Mouse (Mus musculus) embryonic facial prominence, embryonic 11.5 days (tissue): ENCODE measurements around the gene Fgfr2. TPM values are rescaled to one million over a fixed set of nuclear protein-coding genes. Genes with fewer than 3 reads are reported as not detected.

Experiments
- ATAC-seq: fragments of 200-750 bp; cut with Nextera tagmentation; replicated peaks from 2 replicates; pipeline ENCODE4 v1.8.0; 2017; ENCODE audit warnings: low read depth; ENCODE audit not compliant: insufficient number of reproducible peaks, low FRiP score, low TSS enrichment
- DNase-seq: peaks from one replicate; pipeline ENCODE4 v3.0.0-alpha.2; 2015; ENCODE audit warnings: low spot score
- H3K27ac ChIP-seq: fragments of 300-500 bp; sonication (generic); replicated peaks from 2 replicates; pipeline ENCODE4 v1.5.1; 2014; ENCODE audit warnings: mild to moderate bottlenecking, low read depth, low read length, control low read depth
- H3K27me3 ChIP-seq: fragments of 300-500 bp; sonication (generic); 2 replicates; pipeline ENCODE4 v1.6.1; 2014; ENCODE audit warnings: mild to moderate bottlenecking, low read length, moderate library complexity, mixed read lengths; ENCODE audit not compliant: control insufficient read depth, insufficient read depth
- H3K36me3 ChIP-seq: fragments of 300-500 bp; sonication (generic); replicated peaks from 2 replicates; pipeline ENCODE4 v1.6.1; 2014; ENCODE audit warnings: low read depth, mild to moderate bottlenecking, low read length, moderate library complexity, mixed read lengths; ENCODE audit not compliant: control insufficient read depth, insufficient read depth
- H3K4me1 ChIP-seq: fragments of 300-500 bp; sonication (generic); 2 replicates; pipeline ENCODE4 v1.6.1; 2014; ENCODE audit warnings: low read length, mixed read lengths; ENCODE audit not compliant: control insufficient read depth, insufficient read depth
- H3K4me2 ChIP-seq: fragments of 300-500 bp; sonication (generic); 2 replicates; pipeline ENCODE4 v1.6.1; 2014; ENCODE audit warnings: low read depth, mild to moderate bottlenecking, control low read depth, low read length, moderate library complexity
- H3K4me3 ChIP-seq: fragments of 300-500 bp; sonication (generic); 2 replicates; pipeline ENCODE4 v1.5.1; 2014; ENCODE audit warnings: low read depth, low read length, control low read depth
- H3K9ac ChIP-seq: fragments of 300-500 bp; sonication (generic); replicated peaks from 2 replicates; pipeline ENCODE4 v1.6.1; 2014; ENCODE audit warnings: mild to moderate bottlenecking, control low read depth, low read length
- H3K9me3 ChIP-seq: fragments of 300-500 bp; sonication (generic); replicated peaks from 2 replicates; pipeline ENCODE4 v1.6.1; 2016; ENCODE audit warnings: mild to moderate bottlenecking, low read length, inconsistent platforms, mixed read lengths; ENCODE audit not compliant: control insufficient read depth
- WGBS: fragments of 180-500 bp; shearing (Covaris S2); extraction: QIAGEN DNeasy Blood & Tissue Kit; methylation state at CpG from one replicate; pipeline ENCODE4 v1.1.7; 2014; 5-methylcytosine and 5-hydroxymethylcytosine counted together
- polyA plus RNA-seq: library from polyadenylated mRNA; unstranded; fragments of >200 nt; fragmentation: Nextera tagmentation; extraction: Ambion mirVana; gene quantifications from 2 replicates; pipeline ENCODE4 v1.2.1, GENCODE M21; 2014

The Fgfr2 gene
- polyA plus RNA-seq, 1 experiment from 2014 or later = 75.6 TPM

- DNase-seq = no peak
- WGBS = 83% methylated on average over 8 of the region's 8 CpGs
- Histone ChIP-seq H3K4me2 (no peak overlapping the region), H3K4me3 (no peak overlapping the region), H3K9me3 (no peaks in the 10 kb centered on the region), H3K9ac (no peak overlapping the region), H3K4me1 (peaks cover 8% of the 10 kb centered on the region), H3K27me3 (no peaks in the 10 kb centered on the region), H3K36me3 (no peaks in the 10 kb centered on the region), H3K27ac (no peak overlapping the region)
- no peak for ATAC-seq
Measured at GRCm38 (mm10) chr7:133029496-133030047, 93.6 kb downstream of the Fgfr2 start.

GRCm38 (mm10) chr7:133029004-133029403 lies 94.1 kb downstream of the Fgfr2 start:
- peaks cover 5% of the 10 kb centered on the region for H3K4me1 ChIP-seq
- H3K27me3 ChIP-seq = no peaks in the 10 kb centered on the region
- no peak overlapping the region for H3K4me3 ChIP-seq
- WGBS = 91% methylated on average over 8 of the region's 8 CpGs
- H3K36me3 ChIP-seq = no peaks in the 10 kb centered on the region
- H3K4me2 ChIP-seq = no peak overlapping the region
- no peak for DNase-seq
- no peaks in the 10 kb centered on the region for H3K9me3 ChIP-seq
- H3K27ac ChIP-seq = no peak overlapping the region
- ATAC-seq = no peak
- H3K9ac ChIP-seq = no peak overlapping the region

GRCm38 (mm10) chr7:133027930-133028329 lies 95.2 kb downstream of the Fgfr2 start:
- 88% methylated on average over 4 of the region's 4 CpGs for WGBS
- no peak for ATAC-seq
- Histone ChIP-seq H3K4me1 (peaks cover 4% of the 10 kb centered on the region), H3K27me3 (no peaks in the 10 kb centered on the region), H3K4me3 (no peak overlapping the region), H3K36me3 (no peaks in the 10 kb centered on the region), H3K4me2 (no peak overlapping the region), H3K9me3 (no peaks in the 10 kb centered on the region), H3K9ac (no peak overlapping the region), H3K27ac (no peak overlapping the region)
- no peak for DNase-seq

- Histone ChIP-seq H3K4me3 (no peak overlapping the region), H3K27me3 (no peaks in the 10 kb centered on the region), H3K9ac (no peak overlapping the region), H3K4me2 (no peak overlapping the region), H3K4me1 (no peaks in the 10 kb centered on the region; the same call in none of the 2 replicates), H3K27ac (0 out of 2 replicates have a peak overlapping the region, but pooled peaks have one; percentile 56), H3K36me3 (no peaks in the 10 kb centered on the region), H3K9me3 (no peaks in the 10 kb centered on the region)
- ATAC-seq (peak; percentile 45; the same call in 1 of the 2 replicates), DNase-seq (peak; percentile 72)
- 22% methylated on average over 1 of the region's 1 CpGs for WGBS
Measured at GRCm38 (mm10) chr7:133024694-133025093, 98.5 kb downstream of the Fgfr2 start.

GRCm38 (mm10) chr7:133019481-133020020 lies 103.6 kb downstream of the Fgfr2 start:
- Histone ChIP-seq H3K4me2 (no peak overlapping the region), H3K9me3 (no peaks in the 10 kb centered on the region), H3K36me3 (no peaks in the 10 kb centered on the region), H3K27ac (no peak overlapping the region), H3K4me3 (no peak overlapping the region), H3K9ac (no peak overlapping the region), H3K4me1 (peaks cover 4% of the 10 kb centered on the region; the same call in 1 of the 2 replicates), H3K27me3 (no peaks in the 10 kb centered on the region)
- 45% methylated on average over 6 of the region's 6 CpGs for WGBS
- no peak for DNase-seq
- ATAC-seq = no peak

GRCm38 (mm10) chr7:133018961-133019360 lies 104.2 kb downstream of the Fgfr2 start:
- Histone ChIP-seq H3K9me3 (no peaks in the 10 kb centered on the region), H3K9ac (no peak overlapping the region), H3K4me1 (peaks cover 4% of the 10 kb centered on the region; the same call in 1 of the 2 replicates), H3K36me3 (no peaks in the 10 kb centered on the region), H3K4me3 (no peak overlapping the region), H3K27me3 (no peaks in the 10 kb centered on the region), H3K27ac (no peak overlapping the region), H3K4me2 (no peak overlapping the region)
- DNase-seq (no peak), ATAC-seq (no peak)
- 71% methylated on average over 7 of the region's 7 CpGs for WGBS

GRCm38 (mm10) chr7:133015416-133016070 lies 107.6 kb downstream of the Fgfr2 start:
- no peak overlapping the region for H3K4me2 ChIP-seq

GRCm38 (mm10) chr7:133014631-133015030 lies 108.5 kb downstream of the Fgfr2 start:
- 0 out of 2 replicates have a peak, but pooled peaks cover 4% of the 10 kb centered on the region for H3K4me1 ChIP-seq
- H3K9ac ChIP-seq = no peak overlapping the region
- no peaks in the 10 kb centered on the region for H3K36me3 ChIP-seq
- no peak overlapping the region for H3K27ac ChIP-seq
- no peak overlapping the region for H3K4me3 ChIP-seq
- WGBS = 91% methylated on average over 14 of the region's 14 CpGs
- DNase-seq (no peak), ATAC-seq (no peak)
- no peak overlapping the region for H3K4me2 ChIP-seq
- H3K27me3 ChIP-seq = no peaks in the 10 kb centered on the region
- no peaks in the 10 kb centered on the region for H3K9me3 ChIP-seq

More at GRCm38 (mm10) chr7:133015416-133016070, 107.6 kb downstream of the Fgfr2 start:
- H3K36me3 ChIP-seq = no peaks in the 10 kb centered on the region
- DNase-seq (peak; percentile 49), ATAC-seq (peak; percentile 57; the same call in 1 of the 2 replicates)
- no peak overlapping the region for H3K9ac ChIP-seq
- no peak overlapping the region for H3K27ac ChIP-seq
- H3K4me1 ChIP-seq = peaks cover 4% of the 10 kb centered on the region; the same call in 1 of the 2 replicates
- H3K27me3 ChIP-seq = no peaks in the 10 kb centered on the region
- H3K4me3 ChIP-seq = no peak overlapping the region
- WGBS = 49% methylated on average over 7 of the region's 7 CpGs
- H3K9me3 ChIP-seq = no peaks in the 10 kb centered on the region
